Mouse (Mus musculus) forebrain, embryonic 15.5 days (tissue): ENCODE data around the gene Zscan4f. TPM values are rescaled to one million over a fixed set of nuclear protein-coding genes. Genes with fewer than 3 reads are reported as not detected.
"Not testable (repeated sequence)": the region's sequence is repeated elsewhere in the genome, so short reads cannot be mapped to it uniquely, and the experiment has no call there.

ENCODE experiments used
- ATAC-seq: fragments of 200-750 bp; cut with Nextera tagmentation; replicated peaks from 2 replicates; pipeline ENCODE4 v1.8.0; 2017; ENCODE audit warnings: mild to moderate bottlenecking, moderate TSS enrichment, moderate library complexity
- H3K27ac ChIP-seq: fragments of 300-500 bp; sonication (generic); replicated peaks from 2 replicates; pipeline ENCODE4 v1.5.1; 2015; ENCODE audit warnings: mild to moderate bottlenecking, inconsistent platforms
- H3K27me3 ChIP-seq: fragments of 300-500 bp; sonication (generic); 2 replicates; pipeline ENCODE4 v1.6.1; 2015; ENCODE audit warnings: inconsistent platforms
- H3K36me3 ChIP-seq: fragments of 300-500 bp; sonication (generic); 2 replicates; pipeline ENCODE4 v1.6.1; 2015; ENCODE audit warnings: mild to moderate bottlenecking, inconsistent platforms
- H3K4me1 ChIP-seq: fragments of 300-500 bp; sonication (generic); 2 replicates; pipeline ENCODE4 v1.6.1; 2015; ENCODE audit warnings: inconsistent platforms
- H3K4me2 ChIP-seq: fragments of 300-500 bp; sonication (generic); replicated peaks from 2 replicates; pipeline ENCODE4 v1.6.1; 2015; ENCODE audit warnings: mild to moderate bottlenecking, inconsistent platforms
- H3K4me3 ChIP-seq: fragments of 300-500 bp; sonication (generic); 2 replicates; pipeline ENCODE4 v1.5.1; 2015; ENCODE audit warnings: mild to moderate bottlenecking, inconsistent platforms
- H3K9ac ChIP-seq: fragments of 300-500 bp; sonication (generic); replicated peaks from 2 replicates; pipeline ENCODE4 v1.6.1; 2015; ENCODE audit warnings: mild to moderate bottlenecking, inconsistent platforms
- H3K9me3 ChIP-seq: fragments of 300-500 bp; sonication (generic); 2 replicates; pipeline ENCODE4 v1.6.1; 2016; ENCODE audit warnings: inconsistent platforms
- WGBS: fragments of 180-500 bp; shearing (Covaris S2); methylation state at CpG from one replicate; pipeline ENCODE4 v1.1.7; 2015; ENCODE audit warnings: mixed read lengths; 5-methylcytosine and 5-hydroxymethylcytosine counted together
- microRNA-seq: library from miRNA; unstranded; fragments of <30 nt; microRNA quantifications from one replicate; pipeline ENCODE4, GENCODE M21; 2016
- polyA plus RNA-seq: library from polyadenylated mRNA; unstranded; fragments of >200 nt; fragmentation: Nextera tagmentation; extraction: Ambion mirVana; gene quantifications from 2 replicates; pipeline ENCODE4 v1.2.1, GENCODE M21; 2015

The Zscan4f gene
- not detected in 2 replicates for polyA plus RNA-seq

GRCm38 (mm10) chr7:11397615-11398014, at the start of gene Zscan4f:
Gene Zscan4f (plus strand): TSS chr7:11397915.
- H3K9ac ChIP-seq, H3K27me3 ChIP-seq, H3K4me1 ChIP-seq, ATAC-seq, H3K36me3 ChIP-seq, H3K4me3 ChIP-seq, H3K27ac ChIP-seq, H3K9me3 ChIP-seq, H3K4me2 ChIP-seq: not testable (repeated sequence)
- 93% methylated on average over 3 of the region's 3 CpGs for WGBS

GRCm38 (mm10) chr7:11384641-11385040, 13.1 kb upstream of the Zscan4f start:
- H3K4me1 ChIP-seq, H3K27ac ChIP-seq, H3K27me3 ChIP-seq, ATAC-seq, H3K9me3 ChIP-seq, H3K9ac ChIP-seq, H3K36me3 ChIP-seq, H3K4me2 ChIP-seq, H3K4me3 ChIP-seq: not testable (repeated sequence)

Small RNA genes within 50 kb of the gene (microRNA-seq; reads per million reads assigned to microRNA genes)
- gene Gm23087 = not detected

Other genes with a start within 250 kb of the Zscan4f start
- not detected in 2 replicates for gene Zscan4d, start 231.8 kb upstream of the Zscan4f start, polyA plus RNA-seq
- not detected in 2 replicates for gene Zscan4e, start 87.2 kb upstream of the Zscan4f start, polyA plus RNA-seq
- not detected in 2 replicates for gene Zscan4-ps2, start 116.4 kb downstream of the Zscan4f start, polyA plus RNA-seq
- gene Zscan4-ps3, start 211.4 kb downstream of the Zscan4f start, polyA plus RNA-seq = not detected in 2 replicates